Mouse (Mus musculus) lung, postnatal 36 days (tissue): Measurements from ENCODE around the gene Car14.

ENCODE experiments used
- DNase-seq: peaks from one replicate; pipeline ENCODE4 v3.0.0; 2022; ENCODE audit warnings: mixed read lengths

Car14 gene

DNA sequence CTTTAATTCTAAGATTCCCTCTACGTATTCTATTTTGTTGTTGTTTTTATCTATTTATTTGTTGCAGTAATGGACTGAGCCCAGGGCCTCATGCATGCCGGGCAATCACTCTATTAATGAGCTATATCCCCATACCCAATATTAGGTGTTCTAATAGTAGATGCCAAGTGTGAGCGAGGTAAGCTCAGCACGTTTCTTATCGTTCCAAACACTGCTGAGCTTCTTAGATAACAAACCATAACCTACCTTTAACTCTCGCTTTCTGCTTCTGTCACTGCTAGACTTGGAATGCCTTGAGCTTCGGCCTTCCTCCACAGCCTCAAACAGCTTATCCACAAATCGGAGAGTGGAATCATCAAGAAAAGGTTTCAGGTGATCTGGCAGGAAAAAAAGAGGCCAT is 53.2 kb downstream of the Car14 start:
- DNase-seq: no peak

DNA sequence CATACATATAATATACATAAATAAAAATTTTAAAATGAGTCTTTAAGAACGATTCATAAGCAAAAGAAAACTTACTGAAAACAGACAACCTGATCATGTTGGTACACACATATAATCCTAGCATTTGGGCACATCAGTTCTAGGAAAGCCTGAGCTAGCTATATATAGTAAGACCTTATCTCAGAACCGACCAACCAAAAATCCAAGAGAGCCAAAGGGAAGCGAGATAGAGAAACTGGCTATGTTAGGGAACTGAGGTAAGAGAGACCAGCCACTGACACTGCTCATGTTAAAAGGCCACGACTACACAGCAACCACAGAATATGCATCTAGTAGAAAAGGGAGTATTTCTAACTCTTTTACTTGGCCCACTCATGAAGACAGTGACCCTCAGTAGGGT is 53.9 kb downstream of the Car14 start:
- no peak for DNase-seq
